Mouse (Mus musculus): Measurements from ENCODE around the gene Ly75.

Ly75 gene

GRCm38 (mm10) chr2:60303796-60304195, 79.3 kb downstream of the Ly75 start:
- DNase-seq, result no peak

DNA sequence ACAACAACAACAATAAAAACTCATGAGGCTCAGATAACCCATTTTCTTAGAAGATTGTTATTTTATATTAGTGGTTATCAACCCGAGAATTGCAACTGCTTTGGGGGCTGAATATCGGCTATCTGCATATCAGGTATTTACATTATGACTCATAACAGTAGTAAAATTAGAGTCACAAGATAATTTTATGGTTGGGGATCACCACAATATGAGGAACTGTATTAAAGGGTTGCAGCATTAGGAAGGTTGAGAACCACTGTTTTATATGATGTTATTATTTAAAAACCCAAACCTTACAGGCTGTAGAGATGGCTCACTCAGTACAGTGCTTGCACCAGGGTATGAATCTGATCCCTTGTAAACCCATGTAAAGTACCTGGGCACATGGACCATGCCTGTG, 83.8 kb downstream of the Ly75 start:
- no peak for DNase-seq

- DNase-seq, result no peak
These were observed 84.8 kb downstream of the Ly75 start for GRCm38 (mm10) chr2:60298266-60298665.

GRCm38 (mm10) chr2:60291381-60291780, 91.7 kb downstream of the Ly75 start:
- no peak for DNase-seq

DNA sequence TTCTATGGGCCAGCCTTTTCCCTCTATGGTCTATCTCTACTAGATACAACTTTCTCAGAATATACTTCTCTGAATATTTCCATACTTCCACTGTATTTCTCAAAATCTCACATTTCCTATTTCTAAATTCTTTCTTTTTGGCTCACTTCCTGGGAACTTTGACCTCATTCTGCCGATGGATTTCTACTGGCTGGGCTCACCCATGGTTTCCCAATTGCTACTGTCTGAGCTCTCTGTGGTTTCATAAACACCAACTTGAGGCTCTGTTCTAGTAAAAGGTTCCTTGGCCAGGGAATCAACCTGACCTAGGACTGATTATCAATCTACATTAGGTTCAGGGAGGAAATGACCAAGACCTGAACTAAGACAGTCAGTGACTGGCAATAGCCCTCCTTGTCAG, 93.7 kb downstream of the Ly75 start:
- DNase-seq, result no peak

DNA sequence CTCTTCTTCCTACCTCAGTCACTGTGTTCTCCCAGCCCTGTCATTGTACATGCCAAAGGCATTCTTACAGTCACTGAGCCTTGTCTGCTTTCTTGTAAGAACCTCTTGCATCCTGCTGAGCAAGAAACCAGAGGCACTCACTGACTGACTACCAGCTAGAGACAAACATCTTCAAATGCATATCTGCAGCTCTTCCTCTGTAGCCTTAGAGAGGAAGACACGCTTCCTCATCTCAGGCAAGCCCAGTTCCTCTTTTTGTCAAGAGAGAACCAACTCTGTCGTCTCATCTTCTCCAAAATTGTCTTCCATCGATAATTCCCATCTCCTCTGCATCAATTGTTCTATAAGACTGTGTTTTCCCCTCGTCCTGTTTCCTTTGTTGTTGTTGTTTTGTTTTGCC, 94.5 kb downstream of the Ly75 start:
- no peak for DNase-seq

GRCm38 (mm10) chr2:60285107-60285617, 97.9 kb downstream of the Ly75 start:
- DNase-seq, result no peak

GRCm38 (mm10) chr2:60284467-60284821, 98.7 kb downstream of the Ly75 start, which contains the start of gene Cd302:
Gene Cd302 (minus strand): TSS chr2:60284488.
- no peak for DNase-seq

DNA sequence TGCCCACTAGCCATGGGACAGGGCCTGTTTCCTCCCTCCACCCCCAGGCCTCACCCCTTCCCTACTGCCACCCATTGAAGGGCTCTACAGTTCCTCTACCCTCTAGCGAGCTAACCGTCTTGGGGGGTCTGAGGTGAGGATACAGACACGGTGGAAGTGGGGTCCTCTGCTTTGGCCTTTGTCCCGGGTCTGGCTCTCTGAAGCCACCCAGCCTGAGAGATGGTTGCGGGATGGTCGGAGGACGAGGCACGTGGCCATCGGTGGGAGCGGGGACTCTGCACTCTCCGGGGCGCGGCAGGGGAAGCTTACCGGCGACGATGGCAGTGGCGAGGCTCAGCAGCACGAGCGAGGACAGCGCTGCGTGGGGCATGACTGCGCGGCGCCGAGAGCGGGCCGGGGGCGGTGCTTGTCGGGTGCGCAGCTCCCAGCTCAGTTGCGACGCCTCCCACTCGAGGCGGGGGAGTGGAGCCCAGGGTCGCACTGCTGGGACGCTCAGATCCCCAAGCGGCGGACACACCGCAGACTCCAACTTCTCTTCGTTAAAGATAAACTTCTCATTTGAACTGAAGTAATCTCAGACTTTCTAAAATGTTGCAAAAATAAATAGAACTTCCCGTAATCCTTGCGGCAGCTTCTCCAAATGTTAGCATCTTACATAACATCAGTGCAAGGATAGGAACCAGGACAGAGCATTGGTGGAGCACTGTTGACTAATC, 99.2 kb downstream of the Ly75 start:
- DNase-seq, result peak; percentile 62

- DNase-seq, result no peak
These were observed 99.8 kb downstream of the Ly75 start for GRCm38 (mm10) chr2:60283208-60283750.

- no peak for DNase-seq
These were observed 100.5 kb downstream of the Ly75 start for GRCm38 (mm10) chr2:60282625-60283024.

- peak; percentile 26 for DNase-seq
These were observed 104.5 kb downstream of the Ly75 start for GRCm38 (mm10) chr2:60278627-60279026.

- no peak for DNase-seq
These were observed 113.1 kb downstream of the Ly75 start for GRCm38 (mm10) chr2:60269856-60270479.

GRCm38 (mm10) chr2:60267567-60267966, 115.5 kb downstream of the Ly75 start:
- no peak for DNase-seq

GRCm38 (mm10) chr2:60260621-60261350, 122.3 kb downstream of the Ly75 start:
- DNase-seq, result no peak

DNA sequence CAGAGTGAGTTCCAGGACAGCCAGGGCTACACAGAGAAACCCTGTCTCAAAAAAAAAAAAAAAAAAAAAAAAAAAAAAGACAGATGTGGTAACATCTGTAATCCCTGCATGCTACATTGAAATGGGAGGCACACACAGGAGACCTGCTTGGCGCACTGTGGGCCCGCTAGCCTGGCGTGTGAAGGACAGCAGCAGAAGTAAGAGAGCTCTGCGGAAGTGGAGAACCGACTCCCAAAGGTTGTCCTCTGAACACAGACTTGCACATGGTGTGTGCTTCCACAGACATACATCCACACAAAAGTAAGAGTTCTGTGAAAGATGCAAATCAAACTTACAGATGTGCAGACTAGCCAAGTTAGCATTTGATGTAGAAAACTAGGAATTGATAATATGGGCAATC, 123.9 kb downstream of the Ly75 start:
- no peak for DNase-seq

- no peak for DNase-seq
These were observed 126.4 kb downstream of the Ly75 start for GRCm38 (mm10) chr2:60256751-60257150.

GRCm38 (mm10) chr2:60253506-60253905, 129.6 kb downstream of the Ly75 start:
- DNase-seq, result no peak

DNA sequence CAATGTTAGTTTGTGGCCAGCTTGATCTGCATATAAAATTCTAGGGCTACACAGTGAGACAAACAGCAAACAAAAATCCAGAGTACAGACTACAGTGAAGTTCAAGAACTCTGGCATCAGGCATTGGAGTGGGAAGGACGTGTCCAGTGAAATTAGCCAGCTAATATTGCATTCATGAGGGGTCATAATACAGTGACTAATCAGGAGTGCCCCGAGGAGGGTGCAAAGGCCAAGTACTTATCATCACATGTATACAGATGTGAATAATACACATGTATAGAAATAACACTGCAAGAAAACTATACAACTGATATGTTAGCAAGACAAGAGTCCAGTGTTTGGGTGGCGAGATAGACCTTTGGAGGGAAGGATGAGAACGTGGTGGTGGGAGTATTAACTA, 130.3 kb downstream of the Ly75 start:
- no peak for DNase-seq
